Mouse (Mus musculus) CD4-positive, CD25-positive, alpha-beta regulatory T cell, adult 2 months (primary cell): ENCODE measurements around the gene Gpr68.

Experiments used
- DNase-seq: peaks from one replicate; pipeline ENCODE4 v3.0.0-alpha.2; 2012; ENCODE audit warnings: low read depth, low spot score

Gene Gpr68

GRCm38 (mm10) chr12:100871841-100872240 lies 36.2 kb downstream of the Gpr68 start:
- peak; percentile 38 for DNase-seq

- peak; percentile 31 for DNase-seq
Measured at GRCm38 (mm10) chr12:100871234-100871633, 36.8 kb downstream of the Gpr68 start.

GRCm38 (mm10) chr12:100868049-100868622 lies 39.9 kb downstream of the Gpr68 start:
- DNase-seq, result no peak

- no peak for DNase-seq
Measured at GRCm38 (mm10) chr12:100867097-100867496, 40.9 kb downstream of the Gpr68 start.

GRCm38 (mm10) chr12:100865509-100866078 lies 42.4 kb downstream of the Gpr68 start:
- DNase-seq, result no peak

- DNase-seq, result no peak
Measured at GRCm38 (mm10) chr12:100865072-100865471, 42.9 kb downstream of the Gpr68 start.

- DNase-seq, result no peak
Measured at GRCm38 (mm10) chr12:100862856-100863446, 45.0 kb downstream of the Gpr68 start.

GRCm38 (mm10) chr12:100862272-100862671 lies 45.7 kb downstream of the Gpr68 start:
- DNase-seq, result no peak

GRCm38 (mm10) chr12:100857791-100858190 lies 50.2 kb downstream of the Gpr68 start:
- DNase-seq, result peak; percentile 34

- peak; percentile 62 for DNase-seq
Measured at GRCm38 (mm10) chr12:100856337-100856736, 51.7 kb downstream of the Gpr68 start.

GRCm38 (mm10) chr12:100852370-100852769 lies 55.6 kb downstream of the Gpr68 start:
- no peak for DNase-seq

GRCm38 (mm10) chr12:100849421-100850138 lies 58.4 kb downstream of the Gpr68 start:
- peak; percentile 80 for DNase-seq

- DNase-seq, result no peak
Measured at GRCm38 (mm10) chr12:100847437-100848080, 60.4 kb downstream of the Gpr68 start.

- DNase-seq, result no peak
Measured at GRCm38 (mm10) chr12:100846566-100846965, 61.4 kb downstream of the Gpr68 start.

- DNase-seq, result peak; percentile 28
Measured at GRCm38 (mm10) chr12:100845829-100846228, 62.2 kb downstream of the Gpr68 start.

- no peak for DNase-seq
Measured at GRCm38 (mm10) chr12:100844546-100844945, 63.5 kb downstream of the Gpr68 start.

- DNase-seq, result no peak
Measured at GRCm38 (mm10) chr12:100843171-100843570, 64.8 kb downstream of the Gpr68 start.

GRCm38 (mm10) chr12:100841211-100841792 lies 66.7 kb downstream of the Gpr68 start:
- peak; percentile 87 for DNase-seq

- DNase-seq, result no peak
Measured at GRCm38 (mm10) chr12:100839926-100840325, 68.1 kb downstream of the Gpr68 start.

- DNase-seq, result peak; percentile 44
Measured at GRCm38 (mm10) chr12:100839079-100839600, 68.9 kb downstream of the Gpr68 start.

- DNase-seq, result peak; percentile 64
Measured at GRCm38 (mm10) chr12:100837208-100837607, 70.8 kb downstream of the Gpr68 start.
